ENCODE assay signal across 8 mouse cellular contexts in genomic region chr14:76505101-76505438, GRCm38 (mm10). TPM values are rescaled to one million over a fixed set of nuclear protein-coding genes. Genes with fewer than 3 reads are reported as not detected.
A peak's percentile ranks its signal among the peaks of the same experiment; 100 is the strongest.
DNase-seq lines count a peak whose midpoint lies in the region; ATAC-seq and TF ChIP-seq lines count a peak whose summit lies in the region.

No protein-coding gene starts in this region.

- DNase-seq in heart, postnatal 14 days = no peak
- DNase-seq in forebrain, embryonic 14.5 days (ENCODE audit: low spot score) = no peak
- DNase-seq in urinary bladder, adult 2 months (ENCODE audit: low spot score) = no peak
- no peak for DNase-seq in yolk sac, embryonic 10.5 days (ENCODE audit: low spot score)
- no peak for DNase-seq in left cerebral cortex, postnatal 25 days (ENCODE audit: low spot score in 2 of 2)

- H3K36me3 ChIP-seq in heart, embryonic 13.5 days = peaks cover 21% of the 10 kb centered on the region
- peaks cover 25% of the 10 kb centered on the region for H3K36me3 ChIP-seq in E14TG2a.4 (ENCODE audit: insufficient read depth, low read length)
- peaks cover 31% of the 10 kb centered on the region for H3K36me3 ChIP-seq in forebrain, embryonic 14.5 days (ENCODE audit: control insufficient read depth, insufficient read depth, low read length)
- peaks cover 24% of the 10 kb centered on the region for H3K36me3 ChIP-seq in liver, embryonic 15.5 days (replicated peaks)

- peak overlapping the region; percentile 75 for H3K4me3 ChIP-seq in heart, embryonic 13.5 days
- H3K4me3 ChIP-seq in E14TG2a.4 (replicated peaks; ENCODE audit: low read length) = peak overlapping the region; percentile 90
- peak overlapping the region; percentile 78 for H3K4me3 ChIP-seq in forebrain, embryonic 14.5 days (ENCODE audit: low read depth, low read length)
- H3K4me3 ChIP-seq in liver, embryonic 15.5 days (replicated peaks) = peak overlapping the region; percentile 80

- under 1% methylated on average over 10 of the region's 10 CpGs for WGBS in heart, embryonic 13.5 days
- under 1% methylated on average over 10 of the region's 10 CpGs for WGBS in forebrain, embryonic 14.5 days
- WGBS in liver, embryonic 15.5 days (ENCODE audit: insufficient replicate concordance) = 1% methylated on average over 10 of the region's 10 CpGs

- intact Hi-C loops in heart, postnatal 14 days (cut with DNase I) = loop anchor here (2.0 to 5.0 kb wide), 8 partner anchors 52 to 314 kb away; partner anchors contain the start of gene Serp2
- intact Hi-C loops in left cerebral cortex, postnatal 25 days (cut with DNase I) = loop anchor here (2.0 to 5.0 kb wide), 5 partner anchors 52 to 314 kb away; partner anchors contain the start of gene Serp2

- no peaks in the 10 kb centered on the region for H3K27me3 ChIP-seq in heart, embryonic 13.5 days (replicated peaks)
- no peaks in the 10 kb centered on the region for H3K27me3 ChIP-seq in E14TG2a.4 (ENCODE audit: insufficient read depth, low read length)
- no peaks in the 10 kb centered on the region for H3K27me3 ChIP-seq in forebrain, embryonic 14.5 days (replicated peaks; ENCODE audit: control insufficient read depth, insufficient read depth, low read length)
- H3K27me3 ChIP-seq in liver, embryonic 15.5 days = no peaks in the 10 kb centered on the region

- TF ChIP-seq CTCF in E14TG2a.4 (conservative IDR thresholded peaks at IDR 0.05; ENCODE audit: low read length) = no peak

- H3K9ac ChIP-seq in heart, embryonic 13.5 days = peak overlapping the region; percentile 98
- peak overlapping the region; percentile 99 for H3K9ac ChIP-seq in forebrain, embryonic 14.5 days (ENCODE audit: low read length)
- peak overlapping the region; percentile 89 for H3K9ac ChIP-seq in liver, embryonic 15.5 days

- H3K4me1 ChIP-seq in heart, embryonic 13.5 days = peaks cover 32% of the 10 kb centered on the region
- peaks cover 40% of the 10 kb centered on the region for H3K4me1 ChIP-seq in E14TG2a.4 (replicated peaks; ENCODE audit: low read depth, low read length)
- peaks cover 14% of the 10 kb centered on the region for H3K4me1 ChIP-seq in forebrain, embryonic 14.5 days (ENCODE audit: control insufficient read depth, insufficient read depth, low read length)
- peaks cover 34% of the 10 kb centered on the region for H3K4me1 ChIP-seq in liver, embryonic 15.5 days (replicated peaks)

- H3K27ac ChIP-seq in heart, embryonic 13.5 days (replicated peaks) = peak overlapping the region; percentile 100
- peak overlapping the region; percentile 100 for H3K27ac ChIP-seq in forebrain, embryonic 14.5 days (ENCODE audit: low read depth, low read length)
- H3K27ac ChIP-seq in liver, embryonic 15.5 days (replicated peaks) = peak overlapping the region; percentile 93

- ATAC-seq in heart, embryonic 13.5 days (ENCODE audit: extremely low read depth, insufficient number of reproducible peaks, low FRiP score, low TSS enrichment) = no peak
- ATAC-seq in forebrain, embryonic 14.5 days = no peak
- ATAC-seq in liver, embryonic 15.5 days (ENCODE audit: insufficient read depth) = no peak

- H3K4me2 ChIP-seq in heart, embryonic 13.5 days = peak overlapping the region; percentile 97
- peak overlapping the region; percentile 96 for H3K4me2 ChIP-seq in forebrain, embryonic 14.5 days (ENCODE audit: low read length)
- peak overlapping the region; percentile 87 for H3K4me2 ChIP-seq in liver, embryonic 15.5 days

- no peaks in the 10 kb centered on the region for H3K9me3 ChIP-seq in heart, embryonic 13.5 days
- no peaks in the 10 kb centered on the region for H3K9me3 ChIP-seq in E14TG2a.4 (ENCODE audit: low read length)
- no peaks in the 10 kb centered on the region for H3K9me3 ChIP-seq in forebrain, embryonic 14.5 days (replicated peaks; ENCODE audit: control insufficient read depth, low read length)
- H3K9me3 ChIP-seq in liver, embryonic 15.5 days (replicated peaks) = no peaks in the 10 kb centered on the region

RNA-seq across cellular contexts. Expression of gene Serp2, which starts 51.6 kb away (rescaled TPM):
- polyA plus RNA-seq in heart, embryonic 13.5 days (2015; fragmentation: Nextera tagmentation; extraction: Ambion mirVana) = 12.2 and 13.6 TPM in 2 replicates
- 1 to 10 TPM in 1 of 2 experiments, under 1 TPM in 1; 0.68 to 1.0 TPM for total RNA-seq in heart, postnatal 14 days (2021)
- 141 and 147 TPM in 2 replicates for polyA plus RNA-seq in forebrain, embryonic 14.5 days (2014; fragmentation: Nextera tagmentation; extraction: Ambion mirVana)
- 0.83 and 1.0 TPM in 2 replicates for polyA plus RNA-seq in liver, embryonic 15.5 days (2015; fragmentation: Nextera tagmentation; extraction: Ambion mirVana)
- polyA plus RNA-seq in urinary bladder, adult 2 months (2012; rRNA removed) = 2.9 and 4.1 TPM in 2 replicates
- 100 to 1,000 TPM; 175 to 186 TPM for total RNA-seq in left cerebral cortex, postnatal 25 days (2021)
